In the genomic region with DNA sequence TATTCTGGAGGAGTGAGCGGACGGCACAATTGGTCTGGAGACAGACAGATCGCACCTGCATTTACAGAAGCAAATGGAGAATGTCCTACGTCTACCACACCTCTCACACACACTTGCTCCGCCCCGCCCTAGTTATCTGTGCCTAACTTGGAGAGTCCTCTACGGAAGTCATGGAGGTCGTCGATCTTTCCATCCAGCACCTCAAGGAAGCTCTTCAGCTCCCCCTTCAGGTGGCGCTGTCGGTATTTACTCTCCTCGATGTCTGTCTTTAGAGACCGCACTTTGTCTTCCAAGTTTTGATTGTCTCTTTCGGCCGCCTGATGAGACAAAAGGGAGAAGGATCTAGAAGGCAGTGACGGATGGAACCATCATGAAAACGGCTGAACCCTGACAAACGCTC, we compare ENCODE assay signal across 8 mouse cellular contexts. TPM values are rescaled to one million over a fixed set of nuclear protein-coding genes. Genes with fewer than 3 reads are reported as not detected.
DNase-seq lines count a peak whose midpoint lies in the region; ATAC-seq and TF ChIP-seq lines count a peak whose summit lies in the region.
"Had no signal": no experiment of that assay in that cellular context is flagged by ENCODE, and none has a peak within 500 bp of the region (broad histone marks: within the 10 kb centered on the region; RNA-seq: fewer than 3 reads in every experiment).

No protein-coding gene starts in this region.

- TF ChIP-seq CTCF in kidney, postnatal 0 days (IDR thresholded peaks at IDR 0.05; ENCODE audit: low read depth): peak; percentile 49; the same call in 1 of the 2 replicates
- TF ChIP-seq CTCF in lung, embryonic 14.5 days (IDR thresholded peaks at IDR 0.05; ENCODE audit: low read depth): peak; percentile 42

- H3K4me2 ChIP-seq in kidney, postnatal 0 days (ENCODE audit: low read length): no peak overlapping the region
- H3K4me2 ChIP-seq in kidney, embryonic 16.5 days (replicated peaks; ENCODE audit: low read depth, low read length): no peak overlapping the region
- H3K4me2 ChIP-seq in lung, embryonic 14.5 days: no peak overlapping the region

- H3K27ac ChIP-seq in kidney, postnatal 0 days: no peak overlapping the region
- no peak overlapping the region for H3K27ac ChIP-seq in kidney, embryonic 16.5 days (ENCODE audit: low read length)
- no peak overlapping the region for H3K27ac ChIP-seq in lung, embryonic 14.5 days (ENCODE audit: low read depth)
- H3K27ac ChIP-seq: macrophage had no signal

- no peaks in the 10 kb centered on the region for H3K9me3 ChIP-seq in kidney, postnatal 0 days (replicated peaks; ENCODE audit: low read length)
- no peaks in the 10 kb centered on the region for H3K9me3 ChIP-seq in kidney, embryonic 16.5 days (ENCODE audit: low read length)
- no peaks in the 10 kb centered on the region for H3K9me3 ChIP-seq in lung, embryonic 14.5 days (ENCODE audit: low read depth, low read length)

- WGBS in kidney, postnatal 0 days: 66% methylated on average over 18 of the region's 18 CpGs
- 69% methylated on average over 18 of the region's 18 CpGs for WGBS in kidney, embryonic 16.5 days
- 60% methylated on average over 18 of the region's 18 CpGs for WGBS in lung, embryonic 14.5 days

- no peak overlapping the region for H3K4me3 ChIP-seq in kidney, postnatal 0 days (replicated peaks; ENCODE audit: low read depth, low read length)
- no peak overlapping the region for H3K4me3 ChIP-seq in kidney, embryonic 16.5 days (ENCODE audit: low read length)
- H3K4me3 ChIP-seq in lung, embryonic 14.5 days (ENCODE audit: low read depth, low read length): no peak overlapping the region

- H3K9ac ChIP-seq in kidney, postnatal 0 days (ENCODE audit: low read depth, low read length): no peak overlapping the region
- no peak overlapping the region for H3K9ac ChIP-seq in kidney, embryonic 16.5 days (replicated peaks; ENCODE audit: low read length)
- no peak overlapping the region for H3K9ac ChIP-seq in lung, embryonic 14.5 days

- H3K4me1 ChIP-seq in kidney, postnatal 0 days (replicated peaks; ENCODE audit: insufficient read depth, low read length): no peaks in the 10 kb centered on the region
- H3K4me1 ChIP-seq in kidney, embryonic 16.5 days (ENCODE audit: insufficient read depth, low read length): no peaks in the 10 kb centered on the region
- H3K4me1 ChIP-seq in lung, embryonic 14.5 days (ENCODE audit: insufficient read depth): no peaks in the 10 kb centered on the region

- ATAC-seq in kidney, postnatal 0 days (replicated peaks; ENCODE audit: low FRiP score, low read depth): no peak
- no peak for ATAC-seq in kidney, embryonic 16.5 days (ENCODE audit: low FRiP score, low TSS enrichment)
- no peak for ATAC-seq in lung, embryonic 14.5 days (ENCODE audit: insufficient read depth)

- peak; percentile 19 for DNase-seq in kidney, postnatal 0 days (ENCODE audit: low spot score)
- DNase-seq in T-cell, adult 2 months (ENCODE audit: low spot score): peak; percentile 7
- peak; percentile 78 for DNase-seq in c-Kit-positive CD71-positive TER-119-negative erythroid progenitor cells, embryonic 14.5 days (ENCODE audit: low read depth)
- peak; percentile 36 for DNase-seq in lung, embryonic 14.5 days
- DNase-seq in spleen, adult 12 weeks (ENCODE audit: low spot score): no peak
- DNase-seq in urinary bladder, postnatal 10 days (ENCODE audit: low spot score): no peak

- H3K36me3 ChIP-seq in kidney, postnatal 0 days (ENCODE audit: insufficient read depth, low read length): no peaks in the 10 kb centered on the region
- no peaks in the 10 kb centered on the region for H3K36me3 ChIP-seq in kidney, embryonic 16.5 days (ENCODE audit: insufficient read depth, low read length)
- H3K36me3 ChIP-seq in lung, embryonic 14.5 days (ENCODE audit: insufficient read depth): 0 out of 2 replicates have a peak, but pooled peaks cover 3% of the 10 kb centered on the region

- H3K27me3 ChIP-seq in kidney, postnatal 0 days (ENCODE audit: insufficient read depth, low read length): no peaks in the 10 kb centered on the region
- H3K27me3 ChIP-seq in kidney, embryonic 16.5 days (ENCODE audit: insufficient read depth, low read length): no peaks in the 10 kb centered on the region
- H3K27me3 ChIP-seq in lung, embryonic 14.5 days (ENCODE audit: insufficient read depth, low read length): no peaks in the 10 kb centered on the region

RNA-seq across cellular contexts. Expression of a gene that starts 39.1 kb away (rescaled TPM):
- 5.1 and 5.7 TPM in 2 replicates for polyA plus RNA-seq in kidney, postnatal 0 days (2015; fragmentation: Nextera tagmentation; extraction: Ambion mirVana)
- polyA plus RNA-seq in kidney, embryonic 16.5 days (2015; fragmentation: Nextera tagmentation; extraction: Ambion mirVana): 1.2 and 3.4 TPM in 2 replicates
- 8.0 and 9.3 TPM in 2 replicates for polyA plus RNA-seq in lung, embryonic 14.5 days (2014; fragmentation: Nextera tagmentation; extraction: Ambion mirVana)

RNA-seq across cellular contexts. Expression of a gene that starts 43.4 kb away (rescaled TPM):
- polyA plus RNA-seq in kidney, postnatal 0 days (2015; fragmentation: Nextera tagmentation; extraction: Ambion mirVana): 0.04 and 0.05 TPM in 2 replicates
- polyA plus RNA-seq in kidney, embryonic 16.5 days (2015; fragmentation: Nextera tagmentation; extraction: Ambion mirVana): 0.19 and 0.27 TPM in 2 replicates
- polyA plus RNA-seq in lung, embryonic 14.5 days (2014; fragmentation: Nextera tagmentation; extraction: Ambion mirVana): 0.12 and 0.37 TPM in 2 replicates

Comparison
In these comparisons a context has a peak if more than half of its experiments do, and no peak if none do; other contexts are left out.
1. DNase-seq: peak in kidney, postnatal 0 days (single experiment), T-cell, adult 2 months (single experiment), c-Kit-positive CD71-positive TER-119-negative erythroid progenitor cells, embryonic 14.5 days (single experiment) and lung, embryonic 14.5 days (single experiment); none in spleen, adult 12 weeks (single experiment) and urinary bladder, postnatal 10 days (single experiment).